Mouse (Mus musculus) A20 (cell line): ENCODE data around the gene Gm20388.

Source experiments
- DNase-seq: peaks from one replicate; pipeline ENCODE4 v3.0.0-alpha.2; 2011; ENCODE audit warnings: low read depth, low spot score

The Gm20388 gene

GRCm38 (mm10) chr8:124279690-124279985 lies 4369.0 kb downstream of the Gm20388 start:
- no peak for DNase-seq

DNA sequence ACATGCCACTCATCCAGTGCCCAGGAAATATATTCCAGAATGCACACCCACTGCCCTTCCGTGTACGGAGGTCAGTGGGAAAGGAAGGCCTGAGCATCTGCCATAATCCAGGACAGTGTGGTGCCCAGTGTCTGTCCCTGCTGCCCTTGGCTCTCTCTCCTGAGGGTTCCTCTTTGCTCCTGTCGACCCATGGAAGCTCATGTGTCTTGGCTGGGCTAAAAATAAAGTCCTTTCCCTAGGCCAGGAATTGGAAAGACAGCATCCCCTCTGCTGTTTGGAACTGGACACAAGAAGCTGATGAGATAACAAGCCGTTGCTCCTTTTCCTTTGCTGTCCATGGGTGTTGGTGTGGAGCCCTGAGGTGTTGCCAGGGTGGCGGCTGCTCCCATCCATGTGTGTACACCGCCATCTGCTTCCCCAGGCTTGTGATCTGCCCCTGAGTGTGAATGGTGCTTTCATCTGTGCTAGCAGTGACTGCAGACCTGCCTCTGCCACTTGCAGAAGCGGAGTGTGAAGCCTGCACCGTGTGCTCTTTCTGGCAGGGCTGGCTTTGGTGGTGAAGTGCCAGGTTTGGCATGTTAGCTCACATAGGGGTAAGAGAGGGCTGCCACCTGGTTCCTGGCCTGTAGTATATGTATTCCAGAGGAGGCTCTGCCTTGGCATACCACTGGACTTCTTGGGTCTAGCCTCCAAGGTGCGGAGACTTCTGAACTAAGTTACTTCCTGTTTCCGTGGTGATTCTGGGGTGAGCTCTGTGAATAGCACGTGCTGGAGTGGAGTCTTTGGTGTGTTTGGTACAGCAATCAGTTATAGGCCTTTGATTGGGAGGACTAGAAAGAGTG lies 4371.3 kb downstream of the Gm20388 start:
- DNase-seq: peak; percentile 67

- no peak for DNase-seq
Observed at GRCm38 (mm10) chr8:124282878-124283630, 4372.4 kb downstream of the Gm20388 start.

- peak; percentile 54 for DNase-seq
Observed at GRCm38 (mm10) chr8:124283644-124284332, 4373.1 kb downstream of the Gm20388 start.

GRCm38 (mm10) chr8:124284333-124284711 lies 4373.7 kb downstream of the Gm20388 start:
- no peak for DNase-seq

DNA sequence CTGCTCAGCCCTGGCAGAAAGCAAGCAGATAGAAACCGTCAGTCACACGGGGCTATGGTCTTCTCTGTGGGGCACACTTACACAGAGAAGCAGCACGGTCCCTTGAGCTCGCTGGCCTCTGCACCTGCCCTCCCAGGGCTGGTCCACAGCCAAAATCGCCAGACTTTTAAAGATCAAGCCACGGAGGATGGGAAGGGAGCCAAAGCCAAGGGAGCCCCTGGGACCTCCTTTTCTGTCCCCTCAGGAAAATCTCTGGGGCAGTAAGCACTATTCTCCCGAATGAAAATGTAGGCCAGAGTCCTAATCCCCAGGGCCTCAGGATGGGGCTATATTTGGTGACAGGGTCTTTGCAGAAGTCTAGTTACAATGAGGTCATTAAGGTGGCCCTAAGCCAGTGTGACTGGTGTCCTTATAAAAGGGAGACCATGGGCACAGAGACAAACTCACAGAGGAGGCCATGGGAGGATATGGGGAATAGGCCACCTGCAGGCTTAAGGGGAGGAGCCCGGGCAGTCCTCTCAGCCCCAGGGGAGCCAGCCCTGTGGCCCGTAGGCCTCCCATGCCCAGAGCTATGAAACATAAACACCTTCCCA lies 4374.4 kb downstream of the Gm20388 start:
- DNase-seq: no peak

GRCm38 (mm10) chr8:124286461-124287124 lies 4376.0 kb downstream of the Gm20388 start:
- DNase-seq: peak; percentile 55

- DNase-seq: no peak
Observed at GRCm38 (mm10) chr8:124288215-124288864, 4377.7 kb downstream of the Gm20388 start.

- no peak for DNase-seq
Observed at GRCm38 (mm10) chr8:124289481-124290050, 4378.9 kb downstream of the Gm20388 start.

GRCm38 (mm10) chr8:124290911-124291691 lies 4380.5 kb downstream of the Gm20388 start:
- DNase-seq: peak; percentile 34

DNA sequence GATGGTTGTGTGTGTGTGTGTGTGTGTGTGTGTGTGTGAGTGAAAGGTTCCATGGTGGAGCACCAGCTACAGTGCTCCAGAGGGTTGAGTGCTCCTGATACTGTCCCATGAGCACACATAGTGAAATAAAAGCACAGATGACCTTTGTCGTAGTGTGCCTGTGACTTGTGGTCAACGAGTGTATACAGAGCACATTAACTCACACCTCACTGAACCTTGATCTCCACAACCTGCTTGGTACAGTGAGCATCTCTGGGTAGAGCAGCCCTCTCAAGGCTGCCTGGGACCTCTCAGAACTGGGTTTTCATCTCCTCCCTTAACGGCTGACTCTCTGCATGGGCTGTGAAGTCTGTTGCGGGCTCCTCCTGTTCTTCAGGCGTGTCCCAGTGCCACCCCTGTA lies 4381.1 kb downstream of the Gm20388 start:
- DNase-seq: no peak

GRCm38 (mm10) chr8:124292965-124293364 lies 4382.3 kb downstream of the Gm20388 start:
- no peak for DNase-seq

DNA sequence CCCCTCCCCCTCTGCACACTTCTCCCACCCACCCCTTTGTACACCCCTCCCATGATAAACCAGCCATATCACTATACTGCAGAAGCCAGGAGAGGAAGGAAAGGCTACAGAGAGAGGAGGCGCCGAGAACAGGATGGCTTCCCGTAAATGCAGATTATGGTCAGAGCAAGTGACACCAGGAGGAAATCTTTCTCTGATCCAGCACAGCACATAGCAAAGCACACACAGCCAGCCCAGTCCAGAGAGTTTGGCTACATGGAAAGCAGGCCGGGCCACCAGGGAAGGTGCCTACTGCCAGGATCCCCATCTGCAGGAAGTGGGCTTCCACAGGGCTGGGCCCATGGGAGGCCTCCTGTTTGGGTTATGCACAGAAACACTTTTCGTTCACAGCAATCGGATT lies 4383.8 kb downstream of the Gm20388 start:
- DNase-seq: no peak

- no peak for DNase-seq
Observed at GRCm38 (mm10) chr8:124294900-124295299, 4384.3 kb downstream of the Gm20388 start.

- no peak for DNase-seq
Observed at GRCm38 (mm10) chr8:124295357-124295756, 4384.7 kb downstream of the Gm20388 start.

- DNase-seq: no peak
Observed at GRCm38 (mm10) chr8:124301512-124301911, 4390.9 kb downstream of the Gm20388 start.

DNA sequence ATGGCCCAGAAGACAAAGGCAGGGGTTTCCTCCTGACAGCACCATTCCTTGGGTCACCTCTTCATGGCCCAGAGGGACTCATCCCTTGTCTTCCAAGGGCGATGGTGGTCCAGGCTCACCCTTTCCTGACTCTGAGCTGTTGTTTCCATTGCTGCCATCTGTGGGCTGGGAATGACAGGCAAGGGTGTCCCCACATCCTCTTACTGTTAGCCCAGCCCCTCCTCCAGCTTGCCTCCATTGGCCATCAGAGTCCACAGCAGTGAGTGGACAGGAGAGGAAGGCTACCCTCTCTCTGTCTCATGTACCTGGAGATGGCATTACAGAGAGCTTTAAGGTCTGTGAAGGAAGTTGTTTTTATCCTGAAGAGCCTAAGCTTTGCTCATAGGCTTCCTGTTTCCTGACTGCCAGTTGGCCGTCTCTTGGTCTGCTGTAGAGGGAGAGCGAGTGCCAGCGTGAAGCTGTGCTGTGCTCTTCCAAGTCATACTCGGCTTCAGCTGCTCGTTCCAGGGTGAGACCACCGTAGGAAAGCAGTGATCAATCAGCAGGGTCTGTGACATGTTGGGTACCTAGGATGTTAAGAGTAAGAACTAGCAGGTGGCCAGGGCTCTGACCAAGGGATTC lies 4391.4 kb downstream of the Gm20388 start:
- no peak for DNase-seq

GRCm38 (mm10) chr8:124303211-124303902 lies 4392.7 kb downstream of the Gm20388 start:
- DNase-seq: no peak

DNA sequence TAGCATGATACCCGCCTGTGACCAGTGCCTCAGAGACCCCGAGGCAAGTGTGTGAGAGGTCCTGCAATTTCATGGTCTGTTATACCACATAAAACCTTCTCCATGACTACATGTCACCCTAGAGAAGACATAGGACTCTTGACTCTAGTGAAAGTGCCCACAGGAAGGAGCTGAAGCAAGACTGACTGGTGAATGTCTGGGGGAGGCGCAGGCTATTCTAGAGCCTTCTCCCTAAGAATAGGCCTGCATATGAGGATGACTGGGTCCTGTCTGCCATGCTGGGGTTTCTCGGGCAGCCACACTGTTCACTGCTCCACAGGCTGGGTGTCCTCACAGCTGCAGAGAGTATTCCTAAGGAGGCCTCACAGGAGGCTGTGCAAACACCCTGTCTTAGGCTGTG lies 4393.5 kb downstream of the Gm20388 start:
- no peak for DNase-seq
